Mouse (Mus musculus): ENCODE results near the gene Ccdc162. TPM values are rescaled to one million over a fixed set of nuclear protein-coding genes. Genes with fewer than 3 reads are reported as not detected.

The Ccdc162 gene
- polyA plus RNA-seq, 1 experiment from 2014 or later = 0.70 TPM

DNA sequence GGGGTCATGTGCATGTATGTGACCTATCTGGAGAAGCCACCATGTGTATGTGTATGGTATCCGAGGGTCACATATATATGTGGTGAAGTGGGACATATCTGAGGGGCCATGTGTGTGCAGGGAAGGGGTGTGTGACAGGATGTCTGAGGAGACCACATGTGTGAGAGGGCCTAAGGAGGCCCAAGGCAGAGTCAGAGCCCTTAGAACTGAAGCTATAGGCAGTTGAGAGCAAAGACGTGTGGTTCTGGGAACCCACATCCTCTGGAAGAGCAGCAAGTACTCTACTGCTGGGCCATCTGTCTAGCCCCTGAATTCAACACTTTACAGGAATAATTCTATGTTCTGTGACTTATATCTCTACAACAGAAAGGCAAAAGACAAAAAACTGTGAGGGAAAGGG, 96.4 kb downstream of the Ccdc162 start:
- no peak for ATAC-seq
- no peak overlapping the region for H3K27ac ChIP-seq
- no peaks in the 10 kb centered on the region for H3K9me3 ChIP-seq
- H3K4me3 ChIP-seq (replicated peaks) = no peak overlapping the region
- no peaks in the 10 kb centered on the region for H3K4me1 ChIP-seq (replicated peaks)
- no peak overlapping the region for H3K9ac ChIP-seq (replicated peaks)
- H3K4me2 ChIP-seq (replicated peaks) = no peak overlapping the region
- WGBS = 97% methylated on average over 2 of the region's 2 CpGs
- no peaks in the 10 kb centered on the region for H3K36me3 ChIP-seq
- H3K27me3 ChIP-seq = no peaks in the 10 kb centered on the region

DNA sequence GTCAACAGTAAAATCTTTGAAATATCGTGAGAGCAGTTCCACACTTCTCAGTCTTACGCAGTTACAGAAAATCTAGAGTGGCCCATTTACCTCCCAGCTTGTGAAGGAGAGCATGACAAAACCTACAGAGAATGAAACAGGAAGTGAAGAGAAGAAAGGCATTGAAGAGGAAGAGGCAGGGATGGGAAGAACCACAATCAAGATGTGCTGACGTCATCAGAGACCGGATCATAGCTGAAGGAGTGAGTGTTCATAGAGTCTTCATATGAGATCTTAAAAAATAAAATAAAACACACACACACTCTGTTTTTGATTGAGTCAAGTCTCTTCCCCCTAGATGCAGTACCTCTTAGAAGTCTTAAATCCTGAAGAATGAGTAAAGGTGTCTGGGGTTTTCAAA, 100.9 kb downstream of the Ccdc162 start:
- WGBS = 90% methylated on average over 4 of the region's 4 CpGs
- Histone ChIP-seq H3K9me3 (no peaks in the 10 kb centered on the region), H3K9ac (replicated peaks) (no peak overlapping the region), H3K27ac (no peak overlapping the region), H3K4me1 (replicated peaks) (no peaks in the 10 kb centered on the region), H3K4me3 (replicated peaks) (no peak overlapping the region), H3K36me3 (no peaks in the 10 kb centered on the region), H3K27me3 (no peaks in the 10 kb centered on the region), H3K4me2 (replicated peaks) (no peak overlapping the region)
- ATAC-seq = no peak

DNA sequence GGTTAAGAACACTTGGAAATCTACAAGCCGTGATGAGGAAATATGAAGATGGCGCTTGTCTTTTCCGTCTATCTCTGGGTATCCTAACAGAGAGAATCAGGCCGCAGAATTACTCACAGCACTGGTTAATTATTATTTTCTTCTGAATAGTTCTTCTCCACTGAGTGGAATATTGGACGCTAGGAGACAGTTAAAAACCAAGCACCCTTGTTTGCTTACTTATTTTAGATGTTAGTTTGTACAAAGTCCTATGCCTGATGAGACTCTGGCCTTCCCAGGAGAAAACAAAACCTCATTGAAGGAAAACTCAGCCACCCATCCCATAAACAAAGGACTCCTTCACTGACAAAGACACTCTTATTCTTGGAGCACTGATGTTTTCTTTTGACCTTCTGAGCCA, 104.5 kb downstream of the Ccdc162 start:
- 85% methylated on average over 5 of the region's 5 CpGs for WGBS
- Histone ChIP-seq H3K4me3 (replicated peaks) (no peak overlapping the region), H3K4me2 (replicated peaks) (no peak overlapping the region), H3K9me3 (no peaks in the 10 kb centered on the region), H3K27ac (no peak overlapping the region), H3K4me1 (replicated peaks) (no peaks in the 10 kb centered on the region), H3K36me3 (no peaks in the 10 kb centered on the region), H3K27me3 (no peaks in the 10 kb centered on the region), H3K9ac (replicated peaks) (no peak overlapping the region)
- ATAC-seq = no peak

DNA sequence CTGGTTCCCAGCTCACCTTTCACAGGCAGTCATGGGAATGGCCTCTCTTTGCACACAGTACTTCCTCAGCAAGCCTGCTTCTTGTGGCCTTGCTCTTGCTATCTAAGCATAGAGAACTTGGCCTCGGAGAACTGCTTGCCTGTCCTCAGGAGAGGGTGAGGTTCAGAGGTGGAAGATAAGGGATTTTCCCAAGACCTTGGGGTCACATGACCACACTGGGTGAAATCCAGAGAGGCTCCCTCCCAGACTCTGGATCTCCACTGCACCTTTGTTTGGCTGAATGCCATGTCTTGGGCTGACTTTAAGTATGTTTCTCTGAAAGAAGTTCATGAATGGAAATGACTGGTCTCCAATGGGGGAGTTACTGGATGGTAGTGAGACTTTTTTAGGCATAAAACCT, 107.0 kb downstream of the Ccdc162 start:
- ATAC-seq = no peak
- Histone ChIP-seq H3K27me3 (no peaks in the 10 kb centered on the region), H3K4me2 (replicated peaks) (no peak overlapping the region), H3K9ac (replicated peaks) (no peak overlapping the region), H3K27ac (no peak overlapping the region), H3K4me3 (replicated peaks) (no peak overlapping the region), H3K36me3 (no peaks in the 10 kb centered on the region), H3K9me3 (no peaks in the 10 kb centered on the region), H3K4me1 (replicated peaks) (no peaks in the 10 kb centered on the region)
- WGBS = 85% methylated on average over 1 of the region's 1 CpGs

DNA sequence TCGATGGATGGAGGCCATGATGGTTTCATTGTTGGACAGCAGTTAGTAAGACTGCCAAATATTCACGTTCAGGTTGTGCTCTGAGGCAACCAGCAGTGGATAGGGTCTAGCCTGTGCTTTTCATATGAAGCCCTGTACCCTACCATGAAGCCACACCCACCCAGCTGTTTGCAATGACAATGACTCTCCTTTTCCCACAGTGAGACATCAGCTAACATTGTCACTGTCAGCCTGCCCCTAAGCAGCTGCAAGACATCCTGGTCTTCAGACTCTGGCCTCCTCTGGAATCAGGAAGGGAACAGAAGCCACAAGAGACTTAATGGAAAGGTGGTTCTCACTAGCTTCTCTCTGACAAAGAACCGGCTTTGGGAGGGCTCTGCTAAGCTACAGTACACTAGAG, 107.9 kb downstream of the Ccdc162 start:
- H3K27ac ChIP-seq = no peak overlapping the region
- no peaks in the 10 kb centered on the region for H3K36me3 ChIP-seq
- H3K4me2 ChIP-seq (replicated peaks) = no peak overlapping the region
- no peaks in the 10 kb centered on the region for H3K9me3 ChIP-seq
- ATAC-seq = no peak
- H3K4me3 ChIP-seq (replicated peaks) = no peak overlapping the region
- 89% methylated on average over 3 of the region's 3 CpGs for WGBS
- no peaks in the 10 kb centered on the region for H3K4me1 ChIP-seq (replicated peaks)
- no peak overlapping the region for H3K9ac ChIP-seq (replicated peaks)
- no peaks in the 10 kb centered on the region for H3K27me3 ChIP-seq

DNA sequence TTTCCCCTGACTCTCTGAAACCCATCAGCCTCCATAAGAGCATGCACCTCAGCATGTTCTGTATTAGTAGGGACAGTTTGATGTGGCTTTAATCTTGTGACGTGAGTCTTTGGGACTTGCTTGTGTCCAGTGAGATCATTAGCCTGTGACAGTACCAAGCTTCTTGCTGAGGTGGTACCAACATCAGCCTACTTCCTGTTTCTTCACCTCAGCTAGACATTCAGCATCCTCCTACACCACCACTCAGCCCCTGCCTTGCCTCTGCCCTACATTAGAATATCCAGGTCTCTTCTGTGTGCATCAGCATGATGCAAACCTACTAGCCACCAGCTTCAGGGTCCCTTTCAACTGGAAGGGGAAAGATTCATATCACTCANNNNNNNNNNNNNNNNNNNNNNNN, 113.8 kb downstream of the Ccdc162 start:
- whole genome bisulfite sequencing = 90% methylated on average over 1 of the region's 1 CpGs
- Histone ChIP-seq H3K9ac (replicated peaks) (no peak overlapping the region), H3K4me3 (replicated peaks) (no peak overlapping the region), H3K27me3 (no peaks in the 10 kb centered on the region), H3K9me3 (no peaks in the 10 kb centered on the region), H3K4me1 (replicated peaks) (peaks cover 5% of the 10 kb centered on the region; the same call in 1 of the 2 replicates), H3K27ac (no peak overlapping the region), H3K36me3 (no peaks in the 10 kb centered on the region), H3K4me2 (replicated peaks) (no peak overlapping the region)
- ATAC-seq = no peak

DNA sequence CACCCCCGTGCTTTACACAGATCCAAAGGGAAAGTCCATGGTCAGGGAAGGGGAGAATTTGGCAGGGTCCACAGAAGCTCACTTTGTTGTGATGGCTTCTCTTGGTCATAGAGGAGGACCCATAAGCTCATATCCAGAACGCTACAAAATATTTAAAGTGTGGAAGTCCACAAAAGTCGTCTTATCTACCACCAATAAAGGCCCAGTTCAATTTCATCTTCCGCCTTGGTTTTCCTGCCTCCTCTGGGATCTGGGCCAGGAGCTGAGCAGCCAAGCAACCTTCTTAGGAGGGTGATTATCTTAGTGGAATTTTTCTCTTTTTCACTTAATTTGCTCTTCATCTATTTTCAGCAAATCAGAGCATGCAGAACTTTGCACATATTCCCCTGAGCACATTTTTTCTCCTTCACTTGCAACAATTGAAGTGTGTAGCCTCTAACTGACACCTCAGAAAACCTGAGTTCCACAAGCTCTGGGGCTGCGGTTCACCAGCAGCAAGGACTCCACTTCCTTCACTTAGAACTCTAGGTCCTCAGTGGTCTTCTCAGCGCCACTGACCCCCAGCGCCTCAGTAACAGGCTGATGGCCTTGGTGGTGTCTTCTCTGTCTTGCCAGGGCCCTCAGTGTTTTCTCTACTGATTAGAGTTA, 114.4 kb downstream of the Ccdc162 start:
- H3K9me3 ChIP-seq = no peaks in the 10 kb centered on the region
- no peak overlapping the region for H3K4me3 ChIP-seq (replicated peaks)
- 84% methylated on average over 7 of the region's 7 CpGs for WGBS
- H3K4me1 ChIP-seq (replicated peaks) = peaks cover 5% of the 10 kb centered on the region; the same call in 1 of the 2 replicates
- H3K36me3 ChIP-seq = no peaks in the 10 kb centered on the region
- H3K27ac ChIP-seq = no peak overlapping the region
- no peak for ATAC-seq
- H3K4me2 ChIP-seq (replicated peaks) = no peak overlapping the region
- no peaks in the 10 kb centered on the region for H3K27me3 ChIP-seq
- H3K9ac ChIP-seq (replicated peaks) = no peak overlapping the region

DNA sequence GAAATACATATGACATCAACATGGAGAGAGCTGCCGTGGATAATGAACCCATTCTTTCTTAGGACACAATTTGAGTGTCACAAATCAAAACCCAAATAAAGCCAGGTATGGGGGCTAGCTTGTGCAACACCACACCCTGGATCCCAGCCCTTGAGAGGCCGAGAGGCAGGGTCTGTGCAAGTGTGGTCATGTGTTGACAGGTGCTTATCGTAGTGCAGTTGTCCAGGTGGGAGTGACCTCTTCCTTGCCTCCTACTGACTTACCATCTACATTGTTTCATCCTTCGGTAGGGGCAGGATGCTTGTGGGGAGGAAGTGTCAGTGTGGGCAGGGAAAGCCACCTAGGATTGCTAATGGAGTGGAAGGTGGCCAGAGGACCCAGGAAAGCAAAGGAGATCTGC, 115.1 kb downstream of the Ccdc162 start:
- Histone ChIP-seq H3K4me2 (replicated peaks) (no peak overlapping the region), H3K4me1 (replicated peaks) (peaks cover 5% of the 10 kb centered on the region; the same call in 1 of the 2 replicates), H3K27me3 (no peaks in the 10 kb centered on the region), H3K4me3 (replicated peaks) (no peak overlapping the region), H3K9ac (replicated peaks) (no peak overlapping the region), H3K27ac (no peak overlapping the region), H3K9me3 (no peaks in the 10 kb centered on the region), H3K36me3 (no peaks in the 10 kb centered on the region)
- no peak for ATAC-seq
- 86% methylated on average over 4 of the region's 4 CpGs for WGBS

DNA sequence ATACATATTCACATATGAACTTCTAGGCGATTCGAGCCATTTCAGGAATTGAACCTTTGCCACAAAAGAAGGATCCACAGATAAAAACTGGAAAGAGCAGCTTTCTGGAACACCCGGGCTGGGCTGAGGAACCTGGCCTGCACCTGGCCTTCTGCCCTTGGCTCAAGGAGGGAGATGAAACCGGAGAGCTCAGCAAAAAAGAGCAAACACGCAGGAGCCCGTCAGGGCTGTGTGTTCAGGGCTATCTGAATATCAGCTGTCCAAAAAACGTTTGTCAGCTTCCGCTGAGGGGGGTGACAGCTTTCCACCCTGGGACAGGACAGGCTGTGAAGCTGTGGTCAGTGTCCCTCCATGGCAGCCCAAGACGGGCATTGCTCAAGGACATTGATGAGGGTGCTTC, 117.4 kb downstream of the Ccdc162 start:
- WGBS = 90% methylated on average over 9 of the region's 9 CpGs
- Histone ChIP-seq H3K27me3 (no peaks in the 10 kb centered on the region), H3K27ac (no peak overlapping the region), H3K4me1 (replicated peaks) (peaks cover 5% of the 10 kb centered on the region; the same call in 1 of the 2 replicates), H3K9me3 (no peaks in the 10 kb centered on the region), H3K36me3 (no peaks in the 10 kb centered on the region), H3K4me3 (replicated peaks) (no peak overlapping the region), H3K4me2 (replicated peaks) (no peak overlapping the region), H3K9ac (replicated peaks) (no peak overlapping the region)
- ATAC-seq = no peak

DNA sequence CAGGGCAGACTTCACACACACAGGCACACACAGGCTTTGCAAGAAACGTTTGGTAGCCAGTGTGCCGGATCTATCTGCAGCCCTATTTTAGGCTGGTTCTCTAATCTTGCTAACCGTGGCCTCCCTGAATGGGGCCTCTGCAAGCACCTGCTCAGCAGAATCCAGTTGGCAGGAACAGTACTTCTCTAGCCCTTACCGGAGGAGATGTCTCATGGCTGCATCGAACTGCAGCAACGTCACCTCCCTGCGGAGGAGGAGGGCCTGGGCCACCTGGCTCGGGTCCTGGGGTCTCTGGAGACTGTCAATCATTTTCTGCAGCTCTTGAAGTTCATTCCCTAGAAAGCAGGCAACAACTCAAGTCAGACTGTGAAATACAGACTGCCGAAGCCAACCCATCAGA, 118.2 kb downstream of the Ccdc162 start:
- no peak overlapping the region for H3K4me3 ChIP-seq (replicated peaks)
- no peak overlapping the region for H3K9ac ChIP-seq (replicated peaks)
- peaks cover 5% of the 10 kb centered on the region; the same call in 1 of the 2 replicates for H3K4me1 ChIP-seq (replicated peaks)
- ATAC-seq = no peak
- H3K9me3 ChIP-seq = no peaks in the 10 kb centered on the region
- H3K36me3 ChIP-seq = no peaks in the 10 kb centered on the region
- no peaks in the 10 kb centered on the region for H3K27me3 ChIP-seq
- no peak overlapping the region for H3K27ac ChIP-seq
- WGBS = 59% methylated on average over 9 of the region's 9 CpGs
- no peak overlapping the region for H3K4me2 ChIP-seq (replicated peaks)

DNA sequence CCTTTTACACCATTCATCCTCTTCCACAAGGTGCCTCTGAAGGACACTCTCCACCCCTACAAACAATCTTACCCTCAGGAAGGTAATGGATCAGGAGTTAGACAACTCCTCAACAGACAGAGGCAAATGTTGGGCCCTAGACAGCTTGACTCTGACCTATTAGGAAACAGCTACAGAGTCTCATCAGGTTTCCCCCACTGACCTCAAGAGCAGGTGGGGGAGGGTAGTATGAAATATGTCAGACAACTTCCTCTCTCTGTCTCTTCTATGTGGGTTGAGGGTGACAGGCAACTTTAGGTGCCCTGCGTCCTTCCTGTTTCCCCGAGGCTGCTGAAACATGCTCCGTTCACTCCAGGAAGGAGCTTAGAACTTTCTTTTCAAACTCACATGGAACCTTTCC, 120.9 kb downstream of the Ccdc162 start:
- Histone ChIP-seq H3K9ac (replicated peaks) (no peak overlapping the region), H3K4me1 (replicated peaks) (peaks cover 5% of the 10 kb centered on the region; the same call in 1 of the 2 replicates), H3K27ac (no peak overlapping the region), H3K9me3 (no peaks in the 10 kb centered on the region), H3K4me3 (replicated peaks) (no peak overlapping the region), H3K4me2 (replicated peaks) (no peak overlapping the region), H3K27me3 (no peaks in the 10 kb centered on the region), H3K36me3 (no peaks in the 10 kb centered on the region)
- ATAC-seq = no peak
- WGBS = 84% methylated on average over 3 of the region's 3 CpGs

DNA sequence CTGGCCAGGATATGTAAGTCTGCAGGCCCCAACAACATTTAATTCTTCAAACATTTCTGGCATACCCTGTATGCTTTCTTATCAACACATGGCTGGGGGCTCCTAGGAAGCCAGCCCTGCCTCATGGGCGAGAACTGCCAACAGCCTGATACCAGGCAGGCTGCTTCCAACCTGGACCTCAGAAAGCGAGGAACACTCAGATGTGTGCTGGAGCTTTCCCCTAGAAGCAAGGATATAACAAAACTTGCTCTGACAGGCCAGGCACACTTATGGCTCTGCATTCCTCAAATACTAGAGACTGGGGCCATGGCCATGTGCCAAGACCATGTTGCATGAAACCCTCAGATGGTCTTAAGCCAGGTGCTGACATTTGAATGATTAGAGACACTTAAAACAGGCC, 121.5 kb downstream of the Ccdc162 start:
- peaks cover 5% of the 10 kb centered on the region; the same call in 1 of the 2 replicates for H3K4me1 ChIP-seq (replicated peaks)
- H3K4me2 ChIP-seq (replicated peaks) = no peak overlapping the region
- no peak overlapping the region for H3K9ac ChIP-seq (replicated peaks)
- H3K36me3 ChIP-seq = no peaks in the 10 kb centered on the region
- H3K4me3 ChIP-seq (replicated peaks) = no peak overlapping the region
- WGBS = 90% methylated on average over 2 of the region's 2 CpGs
- no peaks in the 10 kb centered on the region for H3K27me3 ChIP-seq
- H3K9me3 ChIP-seq = no peaks in the 10 kb centered on the region
- no peak overlapping the region for H3K27ac ChIP-seq
- ATAC-seq = no peak

DNA sequence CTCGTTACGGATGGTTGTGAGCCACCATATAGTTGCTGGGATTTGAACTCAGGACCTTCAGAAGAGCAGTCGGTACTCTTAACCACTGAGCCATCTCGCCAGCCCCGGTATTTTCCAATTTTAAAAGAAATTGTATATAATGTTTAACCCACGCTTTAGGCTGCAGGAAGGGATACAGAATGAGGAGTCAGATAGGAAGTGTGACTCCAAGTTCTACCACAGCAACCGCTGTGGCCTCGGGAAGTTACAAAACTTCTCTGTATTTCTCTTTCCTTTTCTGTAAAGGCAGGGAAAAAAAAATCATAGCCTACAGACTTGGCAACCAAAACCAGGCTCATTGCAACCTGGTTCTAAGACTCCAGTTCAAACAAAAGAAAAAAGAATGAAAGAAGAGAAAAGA, 122.0 kb downstream of the Ccdc162 start:
- Histone ChIP-seq H3K27me3 (no peaks in the 10 kb centered on the region), H3K4me2 (replicated peaks) (no peak overlapping the region), H3K9me3 (no peaks in the 10 kb centered on the region), H3K27ac (no peak overlapping the region), H3K4me1 (replicated peaks) (peaks cover 5% of the 10 kb centered on the region; the same call in 1 of the 2 replicates), H3K36me3 (no peaks in the 10 kb centered on the region), H3K9ac (replicated peaks) (no peak overlapping the region), H3K4me3 (replicated peaks) (no peak overlapping the region)
- WGBS = 93% methylated on average over 8 of the region's 8 CpGs
- ATAC-seq = no peak

Measured in midbrain, embryonic 13.5 days (tissue).